Mouse (Mus musculus) olfactory bulb, adult 2 months (tissue): ENCODE measurements around the gene Klk7. TPM values are rescaled to one million over a fixed set of nuclear protein-coding genes. Genes with fewer than 3 reads are reported as not detected.

ENCODE experiments used
- H3K27ac ChIP-seq: fragments of 200-500 bp; 2 replicates; pipeline ENCODE4 v1.5.1; 2012; ENCODE audit warnings: low read depth, low read length; ENCODE audit not compliant: insufficient read depth
- H3K4me1 ChIP-seq: fragments of 200-500 bp; 2 replicates; pipeline ENCODE4 v1.6.1; 2012; ENCODE audit warnings: low read length; ENCODE audit not compliant: control insufficient read depth, insufficient read depth
- H3K4me3 ChIP-seq: fragments of 200-500 bp; 2 replicates; pipeline ENCODE4 v1.5.1; 2012; ENCODE audit warnings: mild to moderate bottlenecking, low read depth, low read length, moderate library complexity; ENCODE audit not compliant: insufficient read depth
- CTCF ChIP-seq: fragments of 200-500 bp; IDR thresholded peaks from 2 replicates; pipeline ENCODE4 v1.5.1; 2012; ENCODE audit warnings: low read depth, mild to moderate bottlenecking, low read length, moderate library complexity; ENCODE audit not compliant: insufficient read depth
- POLR2A ChIP-seq: fragments of 200-500 bp; IDR thresholded peaks from 2 replicates; pipeline ENCODE4 v1.6.1; 2012; ENCODE audit warnings: mild to moderate bottlenecking, low read depth, low read length, moderate library complexity; ENCODE audit not compliant: insufficient read depth
- WGBS: fragments of 180-500 bp; shearing (Covaris S2); methylation state at CpG from one replicate; pipeline ENCODE4 v1.1.7; 2018; 5-methylcytosine and 5-hydroxymethylcytosine counted together
- polyA plus RNA-seq: library from polyadenylated mRNA; stranded (reverse); fragments of >200 nt; gene quantifications from 2 replicates; pipeline ENCODE4 v1.2.4, GENCODE M21; 2012; ENCODE audit warnings: low replicate concordance; ENCODE audit not compliant: missing spikeins, insufficient read depth, insufficient read length

The Klk7 gene
- polyA plus RNA-seq, 1 experiment = not detected

- WGBS = 90% methylated on average over 5 of the region's 5 CpGs
- Histone ChIP-seq H3K27ac (no peak overlapping the region), H3K4me3 (no peak overlapping the region), H3K4me1 (peaks cover 8% of the 10 kb centered on the region; the same call in 1 of the 2 replicates)
- TF ChIP-seq CTCF (no peak), POLR2A (no peak)
These were observed 34.6 kb upstream of the Klk7 start for GRCm38 (mm10) chr7:43776506-43776905.

- H3K4me3 ChIP-seq = no peak overlapping the region
- WGBS = 87% methylated on average over 12 of the region's 12 CpGs
- H3K4me1 ChIP-seq = peaks cover 8% of the 10 kb centered on the region; the same call in 1 of the 2 replicates
- no peak overlapping the region for H3K27ac ChIP-seq
- TF ChIP-seq POLR2A (no peak), CTCF (no peak)
These were observed 33.7 kb upstream of the Klk7 start for GRCm38 (mm10) chr7:43777423-43777822.

- Histone ChIP-seq H3K27ac (no peak overlapping the region), H3K4me3 (no peak overlapping the region), H3K4me1 (peaks cover 12% of the 10 kb centered on the region)
- WGBS = 91% methylated on average over 10 of the region's 10 CpGs
- TF ChIP-seq POLR2A (no peak), CTCF (no peak)
These were observed 32.7 kb upstream of the Klk7 start for GRCm38 (mm10) chr7:43778176-43778970.

GRCm38 (mm10) chr7:43780241-43780640 is 30.9 kb upstream of the Klk7 start:
- no peak for TF ChIP-seq POLR2A
- no peak for TF ChIP-seq CTCF
- 46% methylated on average over 6 of the region's 6 CpGs for WGBS
- H3K4me3 ChIP-seq = no peak overlapping the region
- H3K4me1 ChIP-seq = peaks cover 12% of the 10 kb centered on the region
- H3K27ac ChIP-seq = no peak overlapping the region

GRCm38 (mm10) chr7:43780746-43781145 is 30.3 kb upstream of the Klk7 start, which contains the start of gene Klk10:
Klk10 (plus strand) TSS chr7:43781035.
- WGBS = 39% methylated on average over 5 of the region's 5 CpGs
- H3K4me1 ChIP-seq = peaks cover 12% of the 10 kb centered on the region
- no peak within 1 kb of the TSS for H3K4me3 ChIP-seq
- TF ChIP-seq POLR2A (no peak), CTCF (no peak)
- H3K27ac ChIP-seq = no peak within 1 kb of the TSS

GRCm38 (mm10) chr7:43781541-43781940 is 29.6 kb upstream of the Klk7 start:
- H3K27ac ChIP-seq = no peak overlapping the region
- H3K4me3 ChIP-seq = no peak overlapping the region
- peaks cover 12% of the 10 kb centered on the region for H3K4me1 ChIP-seq
- no peak for TF ChIP-seq CTCF
- TF ChIP-seq POLR2A = no peak
- WGBS = 93% methylated on average over 11 of the region's 11 CpGs

- no peak for TF ChIP-seq POLR2A
- TF ChIP-seq CTCF = peak; percentile 59
- 10% methylated on average over 36 of the region's 36 CpGs for WGBS
- peak overlapping the region; percentile 14; the same call in 1 of the 2 replicates for H3K4me3 ChIP-seq
- H3K27ac ChIP-seq = no peak overlapping the region
- H3K4me1 ChIP-seq = peaks cover 12% of the 10 kb centered on the region
These were observed 28.5 kb upstream of the Klk7 start for GRCm38 (mm10) chr7:43782275-43783265.

- Histone ChIP-seq H3K4me3 (no peak overlapping the region), H3K4me1 (peaks cover 11% of the 10 kb centered on the region), H3K27ac (no peak overlapping the region)
- WGBS = 91% methylated on average over 1 of the region's 1 CpGs
- TF ChIP-seq POLR2A = no peak
- TF ChIP-seq CTCF = no peak
These were observed 25.8 kb upstream of the Klk7 start for GRCm38 (mm10) chr7:43785286-43785685.
